Mouse (Mus musculus) mesoderm, embryonic 11.5 days (tissue): ENCODE measurements around the gene Slx1b.
A peak's percentile ranks its signal among the peaks of the same experiment; 100 is the strongest.
"Not testable (repeated sequence)": the region's sequence is repeated elsewhere in the genome, so short reads cannot be mapped to it uniquely, and the experiment has no call there.

Source experiments
- DNase-seq: peaks from one replicate; pipeline ENCODE4 v3.0.0-alpha.2; 2012; ENCODE audit warnings: low read depth, low spot score

The Slx1b gene

DNA sequence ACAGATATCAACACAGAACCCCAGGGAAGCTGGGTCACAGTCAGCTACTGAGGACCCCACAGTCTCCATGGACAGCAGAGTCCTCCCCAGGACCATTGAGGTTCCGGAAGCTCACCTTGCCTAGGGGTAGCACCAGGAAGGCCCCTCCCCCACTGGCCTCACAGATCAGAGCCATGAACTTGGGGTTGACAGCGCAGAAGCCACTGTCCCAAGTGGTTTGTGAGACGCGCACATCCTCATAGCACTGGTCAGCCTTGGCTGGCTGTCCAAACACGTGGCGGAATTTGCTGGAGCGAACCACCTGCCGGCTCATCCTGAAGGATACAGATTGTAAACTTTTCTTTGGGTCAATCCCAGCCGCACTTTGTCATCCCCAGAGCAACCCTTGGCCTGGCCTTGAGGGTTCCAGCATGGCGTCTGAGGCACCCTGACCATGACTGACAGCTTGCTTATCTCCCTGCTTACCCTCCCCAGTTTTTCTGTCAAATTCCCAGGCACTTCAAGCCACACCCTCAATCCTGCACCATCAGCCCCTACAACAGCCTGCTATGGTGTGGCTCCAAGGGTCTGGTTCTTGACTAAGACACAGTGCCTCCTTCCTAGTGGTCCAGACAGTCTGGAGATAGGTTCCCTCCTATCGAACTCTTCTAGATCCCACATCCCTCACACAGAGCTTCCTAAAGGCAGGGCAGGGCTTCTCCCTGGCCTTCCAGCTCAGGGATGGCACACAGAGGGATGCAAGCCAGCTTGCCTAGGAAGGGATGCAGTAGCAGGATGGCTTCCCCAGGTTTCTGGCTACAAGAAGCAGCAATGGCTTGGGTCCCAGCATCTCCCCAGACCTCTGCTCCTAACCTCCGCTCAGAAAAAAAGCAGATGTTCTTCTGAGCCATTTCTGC lies 7.5 kb upstream of the Slx1b start:
- no peak for DNase-seq

- DNase-seq, result no peak
These were observed 6.8 kb upstream of the Slx1b start for GRCm38 (mm10) chr7:126702358-126702757.

GRCm38 (mm10) chr7:126701559-126702357 lies 6.2 kb upstream of the Slx1b start:
- DNase-seq, result no peak

- peak; percentile 82 for DNase-seq
These were observed 5.5 kb upstream of the Slx1b start for GRCm38 (mm10) chr7:126701070-126701469.

DNA sequence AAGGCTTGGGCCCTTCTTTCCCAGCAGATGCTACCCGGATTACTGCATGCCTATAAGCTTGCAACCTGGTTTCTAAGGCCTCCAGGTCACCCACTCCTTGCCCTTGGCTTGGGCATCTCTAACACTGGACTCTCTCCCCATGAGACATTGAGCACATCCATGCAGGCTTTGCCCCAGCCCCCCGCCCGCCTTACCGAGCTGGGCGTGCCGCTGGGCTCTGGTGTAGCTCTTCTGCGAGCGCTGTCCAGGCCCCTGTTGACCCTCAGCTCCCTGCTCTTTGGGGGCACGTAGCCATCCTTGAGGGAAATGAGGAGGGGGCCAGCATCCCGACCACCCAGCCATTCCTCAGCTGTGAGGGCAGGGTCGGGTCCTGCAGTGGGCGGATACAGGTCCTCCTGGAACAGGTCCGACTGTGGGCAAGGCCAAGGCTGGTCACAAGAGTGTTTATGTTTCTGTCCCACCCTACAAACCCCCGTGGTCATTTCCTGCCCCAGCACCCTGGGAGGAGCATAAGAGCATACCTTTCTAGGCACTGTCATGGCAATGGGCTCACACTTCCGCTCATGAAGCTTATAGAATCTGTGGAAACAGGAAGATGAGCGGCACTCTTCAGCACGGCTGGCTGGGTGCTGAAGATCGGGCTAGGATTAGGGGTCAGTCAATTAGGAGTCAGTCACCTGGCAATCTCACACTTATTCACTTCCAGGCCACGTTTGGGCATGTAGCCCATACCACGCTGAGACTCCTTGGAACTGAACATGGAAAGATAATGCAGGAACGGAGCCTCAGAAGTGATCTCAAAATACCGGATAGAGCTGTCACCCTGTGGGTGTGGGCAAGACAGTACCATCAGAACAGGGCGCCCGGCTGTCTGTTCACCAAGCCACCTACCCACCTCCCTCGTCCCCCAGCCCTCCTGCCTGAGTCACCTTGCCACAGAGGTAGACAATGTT lies 4.8 kb upstream of the Slx1b start:
- no peak for DNase-seq

DNA sequence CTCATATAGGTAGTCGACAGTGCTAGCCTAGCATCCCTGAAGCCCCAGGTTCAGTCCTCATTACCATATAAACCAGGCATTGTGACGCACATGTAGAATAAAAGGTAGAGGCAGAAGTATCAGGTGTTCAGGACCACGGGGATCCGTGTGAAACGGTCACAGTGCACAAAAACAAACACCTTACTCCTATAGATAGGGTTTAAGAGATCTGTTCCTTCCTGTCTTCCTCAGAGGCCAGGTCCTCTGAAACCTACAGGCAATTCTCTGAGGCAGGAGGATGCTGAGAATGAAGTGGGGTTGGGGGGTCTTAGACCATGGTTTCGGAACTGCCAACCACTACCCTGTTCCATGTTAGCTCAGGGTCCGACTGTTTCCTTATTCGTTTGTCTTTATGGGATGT lies 2.3 kb upstream of the Slx1b start:
- DNase-seq, result no peak

GRCm38 (mm10) chr7:126696886-126697285 lies 1.3 kb upstream of the Slx1b start:
- no peak for DNase-seq

DNA sequence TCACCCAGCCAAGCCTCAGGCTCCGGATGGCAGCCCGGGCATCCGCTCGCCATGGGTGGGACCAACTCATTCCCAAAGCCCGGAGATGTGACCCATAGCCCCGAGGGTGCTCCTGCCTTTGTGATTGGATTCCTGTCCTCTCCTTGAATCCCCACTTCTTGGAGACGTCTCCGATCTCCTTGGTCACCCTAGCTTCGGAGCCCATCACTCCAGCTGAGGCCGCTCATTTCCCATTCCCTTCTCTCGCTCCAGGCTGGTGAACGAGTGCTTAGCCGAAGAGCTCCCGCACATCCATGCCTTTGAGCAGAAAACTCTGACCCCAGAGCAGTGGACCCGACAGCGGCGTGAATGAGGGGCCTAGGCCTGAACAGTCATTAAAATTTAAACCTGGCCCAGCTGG lies 719 bp upstream of the Slx1b start:
- DNase-seq, result no peak

- peak; percentile 60 for DNase-seq
These were observed 373 bp downstream of the Slx1b start, which contains the start of gene Bola2 for GRCm38 (mm10) chr7:126695210-126695611. TSS of gene Bola2 (plus strand) at chr7:126695401.

DNA sequence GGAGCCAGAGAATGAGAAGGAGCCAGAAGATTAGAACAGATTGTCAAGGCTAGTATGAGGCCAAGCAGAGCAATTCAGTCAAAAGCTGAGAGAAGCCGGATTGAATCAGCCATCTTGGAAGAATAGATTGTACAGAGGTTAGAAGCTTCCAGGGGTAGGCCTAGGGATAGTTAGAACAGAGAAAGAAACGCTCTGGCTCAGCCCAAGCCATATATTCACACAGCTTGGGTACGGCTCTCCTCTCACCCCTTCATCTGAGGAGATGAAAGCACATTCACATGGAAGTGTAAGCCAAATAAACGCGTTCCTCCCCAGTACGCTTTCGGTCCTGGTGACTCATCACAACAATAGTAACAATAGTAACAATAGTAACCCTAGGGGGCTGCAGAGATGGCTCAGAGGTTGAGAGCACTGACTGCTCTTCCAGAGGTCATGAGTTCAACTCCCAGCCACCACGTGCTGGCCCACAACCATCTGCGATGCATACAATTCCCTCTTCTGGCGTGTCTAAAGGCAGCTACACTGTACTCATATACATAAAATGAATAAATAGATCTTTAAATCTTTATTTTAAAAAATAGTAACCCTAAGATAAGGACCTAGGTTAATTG lies 1.0 kb downstream of the Slx1b start:
- peak; percentile 26 for DNase-seq

DNA sequence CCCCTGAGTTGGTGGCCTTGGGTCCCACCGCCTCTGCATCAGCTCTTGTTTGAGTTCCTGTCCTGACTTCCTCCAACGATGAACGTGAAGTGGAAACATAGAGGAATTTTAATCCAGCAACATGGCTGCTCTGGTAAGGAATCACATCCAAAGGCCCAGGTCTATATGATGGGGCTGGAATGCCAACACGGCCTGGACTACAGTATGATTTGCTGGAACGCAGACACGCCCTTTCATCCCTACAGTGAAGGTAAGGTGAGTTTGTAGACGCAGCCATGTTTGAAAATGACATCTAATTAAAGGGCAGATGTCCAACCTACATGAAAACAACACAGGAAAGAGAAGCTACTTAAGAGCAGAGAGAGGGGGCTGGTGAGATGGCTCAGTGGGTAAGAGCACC lies 1.8 kb downstream of the Slx1b start:
- no peak for DNase-seq

DNA sequence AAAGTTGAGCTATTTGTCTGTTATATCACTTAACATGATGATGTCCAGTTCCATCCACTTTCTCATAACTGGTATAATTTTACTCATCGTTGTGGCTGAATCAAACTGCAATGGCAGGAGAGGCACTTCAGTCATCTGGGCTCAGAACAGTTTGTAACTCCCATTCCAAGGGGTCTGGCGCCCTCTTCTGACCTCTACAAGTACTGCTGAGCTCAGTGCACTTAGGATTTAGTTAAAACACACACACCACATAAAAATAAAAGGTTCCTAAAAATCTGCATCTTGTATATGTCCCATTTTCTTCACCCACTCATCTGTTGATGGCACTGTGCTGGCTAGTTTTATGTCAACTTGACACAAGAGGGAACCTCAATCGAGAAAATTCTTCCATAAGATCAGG lies 2.3 kb downstream of the Slx1b start:
- DNase-seq, result peak; percentile 80

DNA sequence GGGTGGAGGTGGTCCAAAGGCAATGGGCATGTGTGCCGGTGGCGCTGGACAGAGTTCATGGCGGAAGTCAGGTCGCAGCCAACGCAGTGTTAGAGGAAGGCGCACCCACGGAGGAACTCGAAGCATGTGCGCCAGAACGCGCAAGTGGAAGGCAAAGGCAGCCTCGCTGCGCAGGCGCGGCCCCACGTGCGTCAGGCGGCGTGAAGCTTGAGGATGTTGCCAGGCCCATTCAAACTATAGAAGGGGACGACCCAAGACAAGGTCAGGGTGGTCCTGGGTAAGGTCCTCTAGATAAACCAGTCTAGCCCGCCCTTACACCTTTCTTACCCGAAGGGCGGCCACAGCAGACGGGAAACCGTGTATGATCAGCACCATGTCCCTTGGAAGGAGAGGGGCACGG lies 3.2 kb downstream of the Slx1b start:
- DNase-seq, result no peak

GRCm38 (mm10) chr7:126691676-126692075 lies 3.9 kb downstream of the Slx1b start:
- no peak for DNase-seq

- DNase-seq, result no peak
These were observed 4.8 kb downstream of the Slx1b start for GRCm38 (mm10) chr7:126690737-126691136.

GRCm38 (mm10) chr7:126689021-126689420 lies 6.6 kb downstream of the Slx1b start:
- DNase-seq, result no peak

DNA sequence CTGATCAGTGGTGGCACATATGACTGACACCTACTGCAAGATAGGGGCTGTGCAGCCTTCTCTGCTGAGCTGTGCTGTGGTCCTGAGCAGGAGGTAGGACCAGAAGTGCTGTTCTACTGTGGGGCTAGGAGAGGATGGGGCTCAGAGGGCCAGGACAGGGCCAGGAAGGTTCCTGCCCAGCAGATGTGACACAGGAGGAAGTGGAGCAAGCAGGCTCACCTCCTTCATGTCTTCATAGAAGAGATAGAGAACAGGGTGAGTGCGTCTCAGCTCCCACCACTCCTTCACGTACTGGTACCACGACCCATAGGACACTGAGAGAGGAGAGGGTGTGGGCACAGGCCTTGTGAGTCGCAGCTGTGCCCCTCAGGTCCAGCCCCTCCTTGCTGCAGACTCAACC lies 7.4 kb downstream of the Slx1b start:
- DNase-seq, result not testable (repeated sequence)

- no peak for DNase-seq
These were observed 14.4 kb downstream of the Slx1b start for GRCm38 (mm10) chr7:126681221-126681620.

GRCm38 (mm10) chr7:126679683-126680082 lies 15.9 kb downstream of the Slx1b start:
- DNase-seq, result no peak

DNA sequence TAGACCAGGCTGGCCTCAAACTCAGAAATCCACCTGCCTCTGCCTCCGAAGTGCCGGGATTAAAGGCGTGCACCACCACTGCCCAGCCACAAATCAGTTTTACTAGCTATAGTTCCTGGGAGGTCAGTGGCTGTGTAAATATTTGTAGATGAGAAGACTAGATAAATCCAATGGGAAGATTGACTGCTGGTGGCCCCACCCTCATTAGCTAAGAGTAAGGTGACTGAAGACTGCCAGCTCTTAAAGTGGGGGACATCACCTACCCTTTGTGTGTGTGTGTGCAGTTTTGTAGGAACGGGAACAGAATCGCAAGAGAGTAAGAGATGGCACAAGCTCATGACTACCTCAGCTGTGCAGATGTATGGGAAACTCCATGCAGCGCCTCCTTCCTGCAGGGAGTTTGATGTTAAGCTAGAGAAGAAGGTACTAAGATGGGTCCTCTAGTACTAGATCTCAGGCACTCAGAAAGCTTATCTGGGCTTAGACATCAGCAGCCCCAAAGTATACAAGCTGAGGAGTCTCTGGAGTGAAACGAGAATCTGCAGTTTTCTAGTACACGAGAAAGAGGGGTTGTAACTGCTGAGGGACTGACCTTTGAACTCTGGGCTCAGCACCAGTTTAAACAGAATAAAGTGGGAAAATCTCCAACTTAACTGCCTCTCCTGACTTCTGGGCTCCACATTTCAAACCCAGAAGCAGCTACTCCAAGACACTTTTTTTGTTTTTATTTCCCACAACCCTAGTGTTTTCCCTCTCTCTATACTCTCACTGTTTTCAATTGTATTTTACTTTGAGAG lies 16.8 kb downstream of the Slx1b start:
- no peak for DNase-seq
